Mouse (Mus musculus): Measurements from ENCODE around the gene Asic3.

Gene Asic3

GRCm38 (mm10) chr5:24413042-24413693 is at the start of gene Asic3:
Gene Asic3 (plus strand): TSS chr5:24413392.
- DNase-seq (ENCODE audit: low spot score): no peak

GRCm38 (mm10) chr5:24363467-24363866 is 49.7 kb upstream of the Asic3 start:
- DNase-seq (ENCODE audit: low spot score): no peak

- no peak for DNase-seq (ENCODE audit: low spot score)
Observed at GRCm38 (mm10) chr5:24364061-24364460, 49.1 kb upstream of the Asic3 start.

GRCm38 (mm10) chr5:24364508-24364907 is 48.7 kb upstream of the Asic3 start, which contains the start of gene Nos3:
Gene Nos3 (plus strand): TSS chr5:24364810.
- DNase-seq (ENCODE audit: low spot score): no peak

- DNase-seq (ENCODE audit: low spot score): no peak
Observed at GRCm38 (mm10) chr5:24364963-24365362, 48.2 kb upstream of the Asic3 start.

GRCm38 (mm10) chr5:24365528-24365927 is 47.7 kb upstream of the Asic3 start:
- no peak for DNase-seq (ENCODE audit: low spot score)

- no peak for DNase-seq (ENCODE audit: low spot score)
Observed at GRCm38 (mm10) chr5:24366426-24366825, 46.8 kb upstream of the Asic3 start.

- no peak for DNase-seq (ENCODE audit: low spot score)
Observed at GRCm38 (mm10) chr5:24369767-24370166, 43.4 kb upstream of the Asic3 start.

- DNase-seq (ENCODE audit: low spot score): no peak
Observed at GRCm38 (mm10) chr5:24373807-24374206, 39.4 kb upstream of the Asic3 start.

- no peak for DNase-seq (ENCODE audit: low spot score)
Observed at GRCm38 (mm10) chr5:24374216-24374615, 39.0 kb upstream of the Asic3 start.

- no peak for DNase-seq (ENCODE audit: low spot score)
Observed at GRCm38 (mm10) chr5:24374666-24375328, 38.4 kb upstream of the Asic3 start.

- no peak for DNase-seq (ENCODE audit: low spot score)
Observed at GRCm38 (mm10) chr5:24378700-24379099, 34.5 kb upstream of the Asic3 start.

- no peak for DNase-seq (ENCODE audit: low spot score)
Observed at GRCm38 (mm10) chr5:24379501-24379900, 33.7 kb upstream of the Asic3 start.

- no peak for DNase-seq (ENCODE audit: low spot score)
Observed at GRCm38 (mm10) chr5:24380499-24380898, 32.7 kb upstream of the Asic3 start.

- DNase-seq (ENCODE audit: low spot score): no peak
Observed at GRCm38 (mm10) chr5:24381486-24381885, 31.7 kb upstream of the Asic3 start.

GRCm38 (mm10) chr5:24381988-24382387 is 31.2 kb upstream of the Asic3 start:
- no peak for DNase-seq (ENCODE audit: low spot score)

GRCm38 (mm10) chr5:24383026-24383859 is 29.9 kb upstream of the Asic3 start:
- DNase-seq (ENCODE audit: low spot score): peak; percentile 93

- DNase-seq (ENCODE audit: low spot score): peak; percentile 50
Observed at GRCm38 (mm10) chr5:24384407-24384806, 28.8 kb upstream of the Asic3 start.

- no peak for DNase-seq (ENCODE audit: low spot score)
Observed at GRCm38 (mm10) chr5:24385374-24385773, 27.8 kb upstream of the Asic3 start.

GRCm38 (mm10) chr5:24385887-24386550 is 27.2 kb upstream of the Asic3 start:
- no peak for DNase-seq (ENCODE audit: low spot score)

GRCm38 (mm10) chr5:24387264-24388241 is 25.6 kb upstream of the Asic3 start:
- DNase-seq (ENCODE audit: low spot score): peak; percentile 47

Measured in lung, postnatal 25 days (tissue).